Mouse (Mus musculus): ENCODE data around the gene Lrp4. TPM values are rescaled to one million over a fixed set of nuclear protein-coding genes. Genes with fewer than 3 reads are reported as not detected.

The Lrp4 gene
- polyA plus RNA-seq, 1 experiment from 2014 or later, result 1.5 TPM

DNA sequence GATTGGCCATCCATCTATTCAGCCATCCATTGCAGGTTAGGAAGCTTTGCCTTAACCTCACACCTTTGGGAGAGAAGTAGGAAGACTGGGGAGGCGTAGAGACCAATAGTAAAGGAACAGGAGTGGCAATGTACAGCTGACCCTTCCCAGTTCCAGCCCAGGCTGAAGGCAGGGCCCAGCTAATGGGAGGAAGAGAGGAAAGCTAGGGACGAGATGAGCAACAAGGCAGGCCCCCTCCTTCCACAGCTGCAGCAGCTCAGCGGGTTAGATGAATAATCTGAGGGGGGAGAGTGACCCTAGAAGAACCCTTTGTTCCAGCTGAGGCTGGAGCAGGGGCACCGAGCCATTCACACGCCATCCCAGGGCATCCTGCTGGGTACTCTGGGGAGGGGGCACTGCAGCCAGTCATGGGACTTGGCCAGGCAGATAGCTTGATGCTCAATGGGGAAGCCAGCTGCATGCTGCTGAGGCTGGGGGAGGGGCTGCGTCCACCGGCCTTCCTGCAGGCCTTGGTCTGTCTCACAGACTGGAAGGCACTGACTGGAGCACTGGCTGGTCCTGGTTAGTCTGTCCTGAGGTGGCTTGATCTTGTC is 12.8 kb downstream of the Lrp4 start:
- TF ChIP-seq CTCF (IDR thresholded peaks at IDR 0.05; ENCODE audit: low read depth), result no peak
- no peak for TF ChIP-seq EP300 (IDR thresholded peaks at IDR 0.05; ENCODE audit: low read depth)
- H3K4me2 ChIP-seq (ENCODE audit: low read depth, low read length), result no peak overlapping the region
- ATAC-seq, result no peak

DNA sequence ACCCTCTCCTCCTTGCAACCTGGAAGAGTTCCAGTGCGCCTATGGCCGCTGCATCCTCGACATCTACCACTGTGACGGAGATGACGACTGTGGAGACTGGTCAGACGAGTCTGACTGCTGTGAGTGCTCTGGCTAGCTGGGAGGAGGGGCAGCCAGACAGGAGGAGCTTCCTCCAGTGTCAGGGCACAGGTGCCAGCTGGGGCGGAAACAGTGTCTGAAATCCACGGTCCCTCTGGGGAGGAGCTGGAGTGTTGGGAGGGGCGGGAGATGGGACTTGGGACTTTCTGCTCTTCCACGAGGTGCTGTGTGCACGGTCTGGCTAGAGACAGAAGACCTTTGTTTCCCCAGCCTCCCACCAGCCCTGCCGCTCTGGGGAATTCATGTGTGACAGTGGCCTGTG is 17.0 kb downstream of the Lrp4 start:
- H3K4me3 ChIP-seq (ENCODE audit: low read depth, low read length), result no peak overlapping the region
- DNase-seq, result no peak
- TF ChIP-seq EP300 (IDR thresholded peaks at IDR 0.05; ENCODE audit: low read depth) (no peak), CTCF (IDR thresholded peaks at IDR 0.05; ENCODE audit: low read depth) (no peak)
- no peaks in the 10 kb centered on the region for H3K9me3 ChIP-seq (ENCODE audit: low read length)
- H3K4me1 ChIP-seq (ENCODE audit: insufficient read depth), result peaks cover 3% of the 10 kb centered on the region; the same call in 1 of the 2 replicates
- H3K36me3 ChIP-seq (replicated peaks; ENCODE audit: insufficient read depth, low read length), result peaks cover 6% of the 10 kb centered on the region; the same call in 1 of the 2 replicates
- H3K4me2 ChIP-seq (ENCODE audit: low read depth, low read length), result no peak overlapping the region
- no peak for ATAC-seq
- H3K9ac ChIP-seq (replicated peaks), result no peak overlapping the region
- 77% methylated on average over 12 of the region's 12 CpGs for WGBS (ENCODE audit: insufficient replicate concordance)
- H3K27me3 ChIP-seq (ENCODE audit: insufficient read depth, low read length), result no peaks in the 10 kb centered on the region
- no peak overlapping the region for H3K27ac ChIP-seq (ENCODE audit: low read depth)

More for the DNA sequence above, 12.8 kb downstream of the Lrp4 start:
- WGBS (ENCODE audit: insufficient replicate concordance), result 43% methylated on average over 7 of the region's 7 CpGs
- Histone ChIP-seq H3K9me3 (ENCODE audit: low read length) (no peaks in the 10 kb centered on the region), H3K36me3 (replicated peaks; ENCODE audit: insufficient read depth, low read length) (no peaks in the 10 kb centered on the region), H3K4me1 (ENCODE audit: insufficient read depth) (no peaks in the 10 kb centered on the region), H3K4me3 (ENCODE audit: low read depth, low read length) (no peak overlapping the region), H3K9ac (replicated peaks) (no peak overlapping the region), H3K27ac (ENCODE audit: low read depth) (no peak overlapping the region), H3K27me3 (ENCODE audit: insufficient read depth, low read length) (no peaks in the 10 kb centered on the region)
- DNase-seq, result no peak

DNA sequence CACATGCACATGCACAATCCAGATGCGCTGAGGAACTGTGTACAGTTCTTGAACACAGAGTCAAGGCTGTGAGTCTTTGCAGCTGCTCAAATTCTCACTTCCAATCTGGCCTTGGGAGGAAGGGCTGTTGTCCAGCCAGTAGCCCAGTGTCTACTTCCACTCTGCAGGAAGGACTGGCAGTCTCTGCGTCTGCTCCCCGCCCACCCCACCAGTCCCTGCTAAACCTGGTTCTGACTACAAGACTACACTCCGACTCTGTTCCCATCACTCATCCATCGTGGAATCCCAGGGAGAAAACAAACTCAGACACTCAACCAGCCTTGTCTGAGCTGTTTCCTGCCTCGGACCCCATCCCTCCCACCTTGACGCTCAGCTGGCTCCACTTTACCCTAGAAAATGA is 18.5 kb downstream of the Lrp4 start:
- H3K4me1 ChIP-seq (ENCODE audit: insufficient read depth), result peaks cover 3% of the 10 kb centered on the region; the same call in 1 of the 2 replicates
- no peak overlapping the region for H3K27ac ChIP-seq (ENCODE audit: low read depth)
- ATAC-seq (no peak), DNase-seq (no peak)
- H3K27me3 ChIP-seq (ENCODE audit: insufficient read depth, low read length), result no peaks in the 10 kb centered on the region
- TF ChIP-seq EP300 (IDR thresholded peaks at IDR 0.05; ENCODE audit: low read depth) (no peak), CTCF (IDR thresholded peaks at IDR 0.05; ENCODE audit: low read depth) (no peak)
- H3K9me3 ChIP-seq (ENCODE audit: low read length), result no peaks in the 10 kb centered on the region
- H3K4me3 ChIP-seq (ENCODE audit: low read depth, low read length), result no peak overlapping the region
- H3K4me2 ChIP-seq (ENCODE audit: low read depth, low read length), result peak overlapping the region; percentile 45
- 64% methylated on average over 7 of the region's 7 CpGs for WGBS (ENCODE audit: insufficient replicate concordance)
- H3K36me3 ChIP-seq (replicated peaks; ENCODE audit: insufficient read depth, low read length), result peaks cover 6% of the 10 kb centered on the region; the same call in 1 of the 2 replicates
- H3K9ac ChIP-seq (replicated peaks), result no peak overlapping the region

DNA sequence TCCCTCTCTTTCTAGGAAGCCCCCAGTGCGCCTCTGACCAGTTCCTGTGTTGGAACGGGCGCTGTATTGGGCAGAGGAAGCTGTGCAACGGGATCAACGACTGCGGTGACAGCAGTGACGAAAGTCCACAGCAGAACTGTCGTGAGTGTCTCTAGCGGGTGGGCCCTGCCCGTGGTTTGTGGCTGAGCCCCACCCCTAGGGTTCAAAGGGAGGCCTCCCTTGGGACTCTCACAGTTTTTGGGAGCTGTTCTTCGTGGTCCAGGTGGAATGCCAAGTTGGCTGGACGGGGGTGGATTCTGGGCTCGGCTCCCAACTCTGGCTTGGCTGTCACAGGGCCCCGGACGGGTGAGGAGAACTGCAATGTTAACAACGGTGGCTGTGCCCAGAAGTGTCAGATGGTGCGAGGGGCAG is 18.9 kb downstream of the Lrp4 start:
- DNase-seq, result peak; percentile 39
- peak; percentile 62; the same call in 1 of the 2 replicates for ATAC-seq
- H3K27me3 ChIP-seq (ENCODE audit: insufficient read depth, low read length), result no peaks in the 10 kb centered on the region
- no peak overlapping the region for H3K4me3 ChIP-seq (ENCODE audit: low read depth, low read length)
- peaks cover 6% of the 10 kb centered on the region; the same call in 1 of the 2 replicates for H3K36me3 ChIP-seq (replicated peaks; ENCODE audit: insufficient read depth, low read length)
- peaks cover 3% of the 10 kb centered on the region; the same call in 1 of the 2 replicates for H3K4me1 ChIP-seq (ENCODE audit: insufficient read depth)
- H3K4me2 ChIP-seq (ENCODE audit: low read depth, low read length), result peak overlapping the region; percentile 45
- H3K27ac ChIP-seq (ENCODE audit: low read depth), result peak overlapping the region; percentile 5; the same call in 1 of the 2 replicates
- H3K9ac ChIP-seq (replicated peaks), result no peak overlapping the region
- no peak for TF ChIP-seq CTCF (IDR thresholded peaks at IDR 0.05; ENCODE audit: low read depth)
- H3K9me3 ChIP-seq (ENCODE audit: low read length), result no peaks in the 10 kb centered on the region
- 21% methylated on average over 17 of the region's 17 CpGs for WGBS (ENCODE audit: insufficient replicate concordance)

DNA sequence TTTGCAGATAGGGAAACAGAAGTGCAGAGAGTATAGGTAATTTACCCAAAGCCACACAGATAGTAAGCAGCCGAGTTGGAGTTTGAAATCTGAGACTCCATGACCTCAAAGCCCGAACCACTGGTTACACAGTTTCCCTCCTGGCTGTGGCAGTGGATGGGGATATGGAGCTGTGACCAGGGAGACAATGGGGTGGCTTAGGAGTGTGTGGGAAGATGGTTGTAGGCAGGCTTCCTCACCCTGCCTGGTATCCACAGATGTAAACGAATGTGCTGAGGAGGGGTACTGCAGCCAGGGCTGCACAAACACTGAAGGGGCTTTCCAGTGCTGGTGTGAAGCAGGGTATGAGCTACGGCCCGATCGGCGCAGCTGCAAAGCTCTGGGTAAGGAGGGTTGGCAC is 19.5 kb downstream of the Lrp4 start:
- Histone ChIP-seq H3K4me1 (ENCODE audit: insufficient read depth) (peaks cover 3% of the 10 kb centered on the region; the same call in 1 of the 2 replicates), H3K4me2 (ENCODE audit: low read depth, low read length) (peak overlapping the region; percentile 45), H3K27ac (ENCODE audit: low read depth) (no peak overlapping the region), H3K36me3 (replicated peaks; ENCODE audit: insufficient read depth, low read length) (peaks cover 6% of the 10 kb centered on the region; the same call in 1 of the 2 replicates), H3K27me3 (ENCODE audit: insufficient read depth, low read length) (no peaks in the 10 kb centered on the region), H3K4me3 (ENCODE audit: low read depth, low read length) (no peak overlapping the region), H3K9me3 (ENCODE audit: low read length) (no peaks in the 10 kb centered on the region), H3K9ac (replicated peaks) (no peak overlapping the region)
- no peak for DNase-seq
- WGBS (ENCODE audit: insufficient replicate concordance), result 67% methylated on average over 7 of the region's 7 CpGs
- no peak for ATAC-seq
- TF ChIP-seq CTCF (IDR thresholded peaks at IDR 0.05; ENCODE audit: low read depth) (no peak), EP300 (IDR thresholded peaks at IDR 0.05; ENCODE audit: low read depth) (no peak)

DNA sequence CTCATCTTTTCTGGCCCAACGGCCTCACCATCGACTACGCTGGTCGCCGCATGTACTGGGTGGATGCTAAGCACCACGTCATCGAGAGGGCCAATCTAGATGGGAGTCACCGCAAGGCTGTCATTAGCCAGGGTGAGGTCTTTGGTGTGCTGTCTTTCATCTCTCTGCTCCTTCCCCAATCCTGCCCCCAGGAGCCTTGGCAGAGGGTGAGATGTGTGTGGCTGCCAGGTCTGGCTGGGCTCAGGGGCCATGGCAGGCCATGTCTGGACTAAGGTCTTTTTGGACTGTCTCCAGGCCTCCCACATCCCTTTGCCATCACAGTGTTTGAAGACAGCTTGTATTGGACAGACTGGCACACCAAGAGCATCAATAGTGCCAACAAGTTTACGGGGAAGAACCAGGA is 23.1 kb downstream of the Lrp4 start:
- ATAC-seq (no peak), DNase-seq (no peak)
- H3K9ac ChIP-seq (replicated peaks), result no peak overlapping the region
- H3K4me2 ChIP-seq (ENCODE audit: low read depth, low read length), result no peak overlapping the region
- H3K9me3 ChIP-seq (ENCODE audit: low read length), result no peaks in the 10 kb centered on the region
- no peak overlapping the region for H3K4me3 ChIP-seq (ENCODE audit: low read depth, low read length)
- H3K36me3 ChIP-seq (replicated peaks; ENCODE audit: insufficient read depth, low read length), result peaks cover 11% of the 10 kb centered on the region; the same call in 1 of the 2 replicates
- no peak overlapping the region for H3K27ac ChIP-seq (ENCODE audit: low read depth)
- H3K27me3 ChIP-seq (ENCODE audit: insufficient read depth, low read length), result no peaks in the 10 kb centered on the region
- peaks cover 3% of the 10 kb centered on the region; the same call in 1 of the 2 replicates for H3K4me1 ChIP-seq (ENCODE audit: insufficient read depth)
- TF ChIP-seq CTCF (IDR thresholded peaks at IDR 0.05; ENCODE audit: low read depth) (no peak), EP300 (IDR thresholded peaks at IDR 0.05; ENCODE audit: low read depth) (no peak)
- 91% methylated on average over 9 of the region's 9 CpGs for WGBS (ENCODE audit: insufficient replicate concordance)
